Mouse (Mus musculus): ENCODE measurements around the gene Hyal3. TPM values are rescaled to one million over a fixed set of nuclear protein-coding genes. Genes with fewer than 3 reads are reported as not detected.

Gene Hyal3
- polyA plus RNA-seq, 1 experiment from 2014 or later = 1.8 TPM

- WGBS = 85% methylated on average over 11 of the region's 11 CpGs
- ATAC-seq (ENCODE audit: low FRiP score, low read depth) = no peak
- Histone ChIP-seq H3K4me1 (replicated peaks) (peaks cover 41% of the 10 kb centered on the region), H3K9me3 (no peaks in the 10 kb centered on the region), H3K4me2 (no peak overlapping the region; the same call in 1 of the 2 replicates), H3K9ac (no peak overlapping the region), H3K36me3 (peaks cover 36% of the 10 kb centered on the region), H3K27ac (replicated peaks) (no peak overlapping the region), H3K4me3 (no peak overlapping the region), H3K27me3 (no peaks in the 10 kb centered on the region)
Observed at GRCm38 (mm10) chr9:107543299-107543698, 37.3 kb upstream of the Hyal3 start.

- Histone ChIP-seq H3K36me3 (peaks cover 27% of the 10 kb centered on the region), H3K4me3 (no peak overlapping the region), H3K4me2 (no peak overlapping the region), H3K9ac (no peak overlapping the region), H3K27me3 (peaks cover 7% of the 10 kb centered on the region; the same call in 1 of the 2 replicates), H3K4me1 (replicated peaks) (peaks cover 41% of the 10 kb centered on the region), H3K27ac (replicated peaks) (no peak overlapping the region), H3K9me3 (no peaks in the 10 kb centered on the region)
- 95% methylated on average over 17 of the region's 17 CpGs for WGBS
- ATAC-seq (ENCODE audit: low FRiP score, low read depth) = no peak
Observed at GRCm38 (mm10) chr9:107544196-107544700, 36.4 kb upstream of the Hyal3 start.

GRCm38 (mm10) chr9:107544729-107545128 is 35.9 kb upstream of the Hyal3 start:
- Histone ChIP-seq H3K27me3 (peaks cover 11% of the 10 kb centered on the region; the same call in 1 of the 2 replicates), H3K36me3 (peaks cover 22% of the 10 kb centered on the region), H3K27ac (replicated peaks) (no peak overlapping the region), H3K9ac (no peak overlapping the region), H3K9me3 (no peaks in the 10 kb centered on the region), H3K4me2 (no peak overlapping the region), H3K4me3 (no peak overlapping the region), H3K4me1 (replicated peaks) (peaks cover 41% of the 10 kb centered on the region)
- ATAC-seq (ENCODE audit: low FRiP score, low read depth) = no peak
- WGBS = 93% methylated on average over 12 of the region's 12 CpGs

GRCm38 (mm10) chr9:107545199-107545598 is 35.4 kb upstream of the Hyal3 start:
- Histone ChIP-seq H3K4me1 (replicated peaks) (peaks cover 39% of the 10 kb centered on the region), H3K36me3 (peaks cover 17% of the 10 kb centered on the region), H3K9me3 (no peaks in the 10 kb centered on the region), H3K9ac (no peak overlapping the region), H3K27me3 (peaks cover 16% of the 10 kb centered on the region), H3K4me3 (no peak overlapping the region), H3K27ac (replicated peaks) (no peak overlapping the region), H3K4me2 (no peak overlapping the region)
- 89% methylated on average over 10 of the region's 10 CpGs for WGBS
- no peak for ATAC-seq (ENCODE audit: low FRiP score, low read depth)

GRCm38 (mm10) chr9:107545602-107546001 is 35.0 kb upstream of the Hyal3 start:
- Histone ChIP-seq H3K4me2 (no peak overlapping the region), H3K4me3 (no peak overlapping the region), H3K27me3 (peaks cover 20% of the 10 kb centered on the region), H3K9me3 (no peaks in the 10 kb centered on the region), H3K4me1 (replicated peaks) (peaks cover 37% of the 10 kb centered on the region), H3K9ac (no peak overlapping the region), H3K27ac (replicated peaks) (no peak overlapping the region), H3K36me3 (peaks cover 17% of the 10 kb centered on the region)
- no peak for ATAC-seq (ENCODE audit: low FRiP score, low read depth)
- WGBS = 4% methylated on average over 3 of the region's 3 CpGs

- WGBS = 4% methylated on average over 20 of the region's 20 CpGs
- Histone ChIP-seq H3K4me2 (peak within 1 kb of the TSS; percentile 56), H3K27me3 (peaks cover 34% of the 10 kb centered on the region), H3K9ac (no peak within 1 kb of the TSS), H3K36me3 (peaks cover 17% of the 10 kb centered on the region), H3K4me3 (peak within 1 kb of the TSS; percentile 20; the same call in 1 of the 2 replicates), H3K9me3 (no peaks in the 10 kb centered on the region), H3K4me1 (replicated peaks) (peaks cover 42% of the 10 kb centered on the region), H3K27ac (replicated peaks) (peak within 1 kb of the TSS; percentile 48)
- ATAC-seq (ENCODE audit: low FRiP score, low read depth) = peak; percentile 47
Observed at GRCm38 (mm10) chr9:107547026-107547425, 33.6 kb upstream of the Hyal3 start, which contains the start of gene Zmynd10. TSS of gene Zmynd10 (plus strand) at chr9:107547298.

GRCm38 (mm10) chr9:107547957-107548356 is 32.7 kb upstream of the Hyal3 start:
- no peak overlapping the region for H3K9ac ChIP-seq
- ATAC-seq (ENCODE audit: low FRiP score, low read depth) = no peak
- H3K27ac ChIP-seq (replicated peaks) = no peak overlapping the region
- WGBS = 79% methylated on average over 5 of the region's 5 CpGs
- H3K9me3 ChIP-seq = no peaks in the 10 kb centered on the region
- H3K36me3 ChIP-seq = peaks cover 17% of the 10 kb centered on the region
- H3K4me1 ChIP-seq (replicated peaks) = peaks cover 36% of the 10 kb centered on the region
- H3K27me3 ChIP-seq = peaks cover 43% of the 10 kb centered on the region
- no peak overlapping the region for H3K4me2 ChIP-seq
- H3K4me3 ChIP-seq = no peak overlapping the region

GRCm38 (mm10) chr9:107548820-107549219 is 31.8 kb upstream of the Hyal3 start:
- 94% methylated on average over 10 of the region's 10 CpGs for WGBS
- Histone ChIP-seq H3K27ac (replicated peaks) (no peak overlapping the region), H3K4me1 (replicated peaks) (peaks cover 41% of the 10 kb centered on the region), H3K4me2 (no peak overlapping the region), H3K9ac (no peak overlapping the region), H3K36me3 (peaks cover 14% of the 10 kb centered on the region), H3K9me3 (no peaks in the 10 kb centered on the region), H3K4me3 (no peak overlapping the region), H3K27me3 (peaks cover 45% of the 10 kb centered on the region)
- ATAC-seq (ENCODE audit: low FRiP score, low read depth) = no peak

GRCm38 (mm10) chr9:107549297-107550074 is 31.1 kb upstream of the Hyal3 start:
- Histone ChIP-seq H3K4me2 (no peak overlapping the region), H3K9me3 (no peaks in the 10 kb centered on the region), H3K27me3 (peaks cover 45% of the 10 kb centered on the region), H3K4me1 (replicated peaks) (peaks cover 43% of the 10 kb centered on the region), H3K36me3 (peaks cover 7% of the 10 kb centered on the region), H3K9ac (no peak overlapping the region), H3K4me3 (no peak overlapping the region), H3K27ac (replicated peaks) (no peak overlapping the region)
- ATAC-seq (ENCODE audit: low FRiP score, low read depth) = no peak
- WGBS = 87% methylated on average over 20 of the region's 20 CpGs

GRCm38 (mm10) chr9:107550491-107551116 is 30.0 kb upstream of the Hyal3 start:
- no peak overlapping the region for H3K9ac ChIP-seq
- H3K27me3 ChIP-seq = peaks cover 45% of the 10 kb centered on the region

GRCm38 (mm10) chr9:107551117-107551889 is 29.3 kb upstream of the Hyal3 start, which contains the start of gene Rassf1:
TSS of gene Rassf1 (plus strand) at chr9:107551555.
- ATAC-seq (ENCODE audit: low FRiP score, low read depth) = no peak
- Histone ChIP-seq H3K4me1 (replicated peaks) (peaks cover 54% of the 10 kb centered on the region), H3K9ac (peak within 1 kb of the TSS; percentile 39), H3K9me3 (no peaks in the 10 kb centered on the region), H3K27ac (replicated peaks) (no peak within 1 kb of the TSS), H3K36me3 (no peaks in the 10 kb centered on the region), H3K27me3 (peaks cover 45% of the 10 kb centered on the region), H3K4me2 (peak within 1 kb of the TSS; percentile 63), H3K4me3 (peak within 1 kb of the TSS; percentile 35)
- WGBS = 2% methylated on average over 63 of the region's 63 CpGs

More at GRCm38 (mm10) chr9:107550491-107551116, 30.0 kb upstream of the Hyal3 start:
- no peak for ATAC-seq (ENCODE audit: low FRiP score, low read depth)
- peak overlapping the region; percentile 35; the same call in 1 of the 2 replicates for H3K4me3 ChIP-seq
- WGBS = 29% methylated on average over 23 of the region's 23 CpGs
- H3K36me3 ChIP-seq = no peaks in the 10 kb centered on the region
- H3K4me1 ChIP-seq (replicated peaks) = peaks cover 47% of the 10 kb centered on the region
- H3K4me2 ChIP-seq = peak overlapping the region; percentile 63
- no peak overlapping the region for H3K27ac ChIP-seq (replicated peaks)
- H3K9me3 ChIP-seq = no peaks in the 10 kb centered on the region

All from hindbrain, embryonic 15.5 days (tissue).